Mouse (Mus musculus) MEL (cell line): ENCODE results near the gene Mettl21c. TPM values are rescaled to one million over a fixed set of nuclear protein-coding genes. Genes with fewer than 3 reads are reported as not detected.

ENCODE experiments used
- DNase-seq: peaks from one replicate; pipeline ENCODE4 v3.0.0; 2011; ENCODE audit warnings: low read depth, low spot score
- H3K27ac ChIP-seq: 2 replicates; pipeline ENCODE4 v1.5.1; 2012; ENCODE audit warnings: low read depth, mild to moderate bottlenecking, control low read depth, low read length, moderate library complexity; ENCODE audit not compliant: control insufficient read depth
- H3K27me3 ChIP-seq, 2 experiments: fragments of 150-350 bp in 1 of 2; sonication (generic) in 1 of 2; 2 replicates each; pipeline ENCODE4 v1.6.1; 2012; ENCODE audit warnings: low read length in 2 of 2, mild to moderate bottlenecking in 2 of 2, improper control_type of control experiment in 1 of 2, moderate library complexity in 1 of 2; ENCODE audit not compliant: insufficient read depth in 2 of 2, control insufficient read depth in 1 of 2
- H3K36me3 ChIP-seq, 2 experiments: 2 replicates each; pipeline ENCODE4 v1.6.1; 2012 to 2014; ENCODE audit warnings: low read length in 2 of 2, improper control_type of control experiment in 1 of 2, inconsistent platforms in 1 of 2, mild to moderate bottlenecking in 1 of 2; ENCODE audit not compliant: insufficient read depth in 2 of 2, control insufficient read depth in 1 of 2
- H3K4me1 ChIP-seq, 2 experiments: fragments of 150-350 bp in 1 of 2; sonication (generic) in 1 of 2; 2 replicates each; pipeline ENCODE4 v1.6.1; 2012; ENCODE audit warnings: low read length in 2 of 2, improper control_type of control experiment in 1 of 2, mild to moderate bottlenecking in 1 of 2; ENCODE audit not compliant: insufficient read depth in 2 of 2, control insufficient read depth in 1 of 2
- H3K4me3 ChIP-seq, 2 experiments: fragments of 150-350 bp in 1 of 2; sonication (generic) in 1 of 2; 2 replicates each; pipeline ENCODE4 v1.5.1; 2012; ENCODE audit warnings: low read depth in 2 of 2, low read length in 2 of 2, mild to moderate bottlenecking in 2 of 2, moderate library complexity in 2 of 2, control low read depth in 1 of 2, improper control_type of control experiment in 1 of 2; ENCODE audit not compliant: control insufficient read depth in 1 of 2, insufficient read depth in 1 of 2
- H3K79me2 ChIP-seq: 2 replicates; pipeline ENCODE4 v1.6.1; 2012; ENCODE audit warnings: mild to moderate bottlenecking, low read length, moderate library complexity; ENCODE audit not compliant: control insufficient read depth, poor library complexity, insufficient read depth
- H3K9ac ChIP-seq: 2 replicates; pipeline ENCODE4 v1.6.1; 2012; ENCODE audit warnings: low read depth, mild to moderate bottlenecking, control low read depth, low read length, moderate library complexity; ENCODE audit not compliant: control insufficient read depth, poor library complexity, severe bottlenecking
- H3K9me3 ChIP-seq: fragments of 150-350 bp; sonication (generic); replicated peaks from 2 replicates; pipeline ENCODE4 v1.6.1; 2012; ENCODE audit warnings: mild to moderate bottlenecking, low read length, improper control_type of control experiment, moderate library complexity; ENCODE audit not compliant: insufficient read depth
- CHD1 ChIP-seq: IDR thresholded peaks from 2 replicates; pipeline ENCODE4 v1.6.1; 2012; ENCODE audit warnings: low read depth, mild to moderate bottlenecking, inconsistent platforms, low read length, improper control_type of control experiment
- CHD2 ChIP-seq: IDR thresholded peaks from 2 replicates; pipeline ENCODE4 v1.6.1; 2011; ENCODE audit warnings: low read length, improper control_type of control experiment
- ELF1 ChIP-seq: IDR thresholded peaks from 2 replicates; pipeline ENCODE4 v1.6.1; 2014; ENCODE audit warnings: low read depth, mild to moderate bottlenecking, inconsistent platforms, low read length, improper control_type of control experiment, moderate library complexity
- EP300 ChIP-seq, 2 experiments: IDR thresholded peaks; 2 replicates each; pipeline ENCODE4 v1.6.1; 2011; ENCODE audit warnings: improper control_type of control experiment in 2 of 2, low read length in 2 of 2, low read depth in 1 of 2, mild to moderate bottlenecking in 1 of 2
- GABPA ChIP-seq: IDR thresholded peaks from 2 replicates; pipeline ENCODE4 v1.6.1; 2012; ENCODE audit warnings: low read depth, mild to moderate bottlenecking, inconsistent platforms, low read length, improper control_type of control experiment, moderate library complexity
- GATA1 ChIP-seq: IDR thresholded peaks from 2 replicates; pipeline ENCODE4 v1.6.1; 2011; ENCODE audit warnings: low read depth, low read length, improper control_type of control experiment
- HCFC1 ChIP-seq: IDR thresholded peaks from 2 replicates; pipeline ENCODE4 v1.6.1; 2012; ENCODE audit warnings: low read depth, mild to moderate bottlenecking, inconsistent platforms, low read length, improper control_type of control experiment, moderate library complexity
- KAT2A ChIP-seq: conservative IDR thresholded peaks from 2 replicates; pipeline ENCODE4 v1.6.1; 2012; ENCODE audit warnings: low read depth, low read length, improper control_type of control experiment, inconsistent platforms
- MAFK ChIP-seq: IDR thresholded peaks from 2 replicates; pipeline ENCODE4 v1.6.1; 2011; ENCODE audit warnings: low read depth, mild to moderate bottlenecking, low read length, improper control_type of control experiment, borderline replicate concordance
- MAZ ChIP-seq: IDR thresholded peaks from 2 replicates; pipeline ENCODE4 v1.6.1; 2012; ENCODE audit warnings: low read depth, mild to moderate bottlenecking, inconsistent platforms, low read length, improper control_type of control experiment
- MEF2A ChIP-seq: IDR thresholded peaks from 2 replicates; pipeline ENCODE4 v1.6.1; 2014; ENCODE audit warnings: low read depth, mild to moderate bottlenecking, inconsistent platforms, low read length, improper control_type of control experiment; ENCODE audit not compliant: poor library complexity, insufficient replicate concordance, severe bottlenecking; ENCODE audit errors: extremely low read depth
- MXI1 ChIP-seq: IDR thresholded peaks from 2 replicates; pipeline ENCODE4 v1.6.1; 2011; ENCODE audit warnings: mild to moderate bottlenecking, low read depth, low read length, improper control_type of control experiment
- MYB ChIP-seq: IDR thresholded peaks from 2 replicates; pipeline ENCODE4 v1.6.1; 2011; ENCODE audit warnings: mild to moderate bottlenecking, low read depth, low read length, improper control_type of control experiment
- MYC ChIP-seq: IDR thresholded peaks from 2 replicates; pipeline ENCODE4 v1.6.1; 2011; ENCODE audit warnings: low read depth, mild to moderate bottlenecking, low read length, improper control_type of control experiment, moderate library complexity
- NELFE ChIP-seq: IDR thresholded peaks from 2 replicates; pipeline ENCODE4 v1.6.1; 2011; ENCODE audit warnings: low read depth, low read length, improper control_type of control experiment
- NRF1 ChIP-seq: IDR thresholded peaks from 2 replicates; pipeline ENCODE4 v1.6.1; 2014; ENCODE audit warnings: low read depth, mild to moderate bottlenecking, inconsistent platforms, low read length, improper control_type of control experiment, moderate library complexity; ENCODE audit not compliant: poor library complexity, insufficient read depth, severe bottlenecking
- POLR2A ChIP-seq, 2 experiments: IDR thresholded peaks; 2 replicates each; pipeline ENCODE4 v1.6.1; 2011 to 2012; ENCODE audit warnings: low read length in 2 of 2, mild to moderate bottlenecking in 2 of 2, control low read depth in 1 of 2, improper control_type of control experiment in 1 of 2, low read depth in 1 of 2, moderate library complexity in 1 of 2; ENCODE audit not compliant: control insufficient read depth in 1 of 2, insufficient read depth in 1 of 2, poor library complexity in 1 of 2
- POLR2AphosphoS2 ChIP-seq: IDR thresholded peaks from 2 replicates; pipeline ENCODE4 v1.6.1; 2011; ENCODE audit warnings: low read length, improper control_type of control experiment
- RCOR1 ChIP-seq: IDR thresholded peaks from 2 replicates; pipeline ENCODE4 v1.6.1; 2012; ENCODE audit warnings: low read depth, mild to moderate bottlenecking, inconsistent platforms, low read length, improper control_type of control experiment
- SIN3A ChIP-seq: IDR thresholded peaks from 2 replicates; pipeline ENCODE4 v1.6.1; 2012; ENCODE audit warnings: low read length, improper control_type of control experiment, inconsistent platforms
- TAL1 ChIP-seq: IDR thresholded peaks from 2 replicates; pipeline ENCODE4 v1.6.1; 2012; ENCODE audit warnings: mild to moderate bottlenecking, inconsistent platforms, low read length, moderate library complexity, mixed read lengths
- TBP ChIP-seq: IDR thresholded peaks from 2 replicates; pipeline ENCODE4 v1.8.0; 2011; ENCODE audit warnings: low read depth, low read length, improper control_type of control experiment
- TCF12 ChIP-seq: IDR thresholded peaks from 2 replicates; pipeline ENCODE4 v1.6.1; 2014; ENCODE audit warnings: low read depth, mild to moderate bottlenecking, inconsistent platforms, low read length, improper control_type of control experiment, moderate library complexity
- UBTF ChIP-seq: IDR thresholded peaks from 2 replicates; pipeline ENCODE4 v1.6.1; 2012; ENCODE audit warnings: low read depth, mild to moderate bottlenecking, inconsistent platforms, low read length, improper control_type of control experiment, moderate library complexity, borderline replicate concordance; ENCODE audit not compliant: insufficient read depth
- USF2 ChIP-seq, 2 experiments: IDR thresholded peaks; 2 replicates each; pipeline ENCODE4 v1.6.1; 2011 to 2012; ENCODE audit warnings: improper control_type of control experiment in 2 of 2, low read length in 2 of 2, borderline replicate concordance in 1 of 2, inconsistent platforms in 1 of 2, low read depth in 1 of 2, mild to moderate bottlenecking in 1 of 2; ENCODE audit not compliant: insufficient read depth in 1 of 2
- ZC3H11A ChIP-seq: IDR thresholded peaks from 2 replicates; pipeline ENCODE4 v1.6.1; 2012; ENCODE audit warnings: low read depth, mild to moderate bottlenecking, inconsistent platforms, low read length, improper control_type of control experiment
- ZNF384 ChIP-seq: IDR thresholded peaks from 2 replicates; pipeline ENCODE4 v1.6.1; 2012; ENCODE audit warnings: low read depth, mild to moderate bottlenecking, inconsistent platforms, low read length, improper control_type of control experiment
- polyA plus RNA-seq, 2 experiments: library from polyadenylated mRNA; stranded (reverse) in 1 of 2; unstranded in 1 of 2; fragments of >175 nt in 1 of 2; fragments of >200 nt in 1 of 2; gene quantifications; 2 replicates each; pipeline versions ENCODE4 v1.2.1 to v1.2.4; 2012; ENCODE audit warnings: low replicate concordance in 2 of 2, low read depth in 1 of 2; ENCODE audit not compliant: insufficient read length in 2 of 2, insufficient read depth in 1 of 2, missing spikeins in 1 of 2
- total RNA-seq: library from RNA; depleted of rRNA; stranded (reverse); fragments of 300-350 nt; gene quantifications from 2 replicates; pipeline ENCODE4 v1.2.3, GENCODE M21; 2012

Gene Mettl21c
- total and polyA plus RNA-seq, 3 experiments: 0.08 to 0.13 TPM; not detected in 1

DNA sequence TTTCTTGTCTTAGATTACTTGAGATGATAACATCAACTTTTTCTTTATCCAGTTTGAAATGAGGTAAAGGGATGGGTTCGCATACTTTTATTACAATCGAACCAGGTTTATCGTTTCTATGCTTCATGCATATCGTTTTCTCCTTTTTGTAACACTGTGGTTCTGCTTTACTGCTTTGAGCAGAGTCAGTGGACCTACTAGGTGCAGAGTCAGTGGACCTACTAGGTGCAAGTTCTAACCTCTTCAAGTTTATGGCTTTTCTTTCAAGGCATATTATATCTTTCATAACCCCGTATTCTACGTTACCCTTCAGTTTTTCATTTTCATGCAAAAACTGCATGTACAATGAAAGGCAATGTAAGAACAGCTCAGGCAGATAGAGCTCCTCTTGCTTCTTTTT is 43.6 kb upstream of the Mettl21c start:
- TF ChIP-seq TAL1 (no peak), KAT2A (no peak), CHD2 (no peak), GABPA (no peak), NELFE (no peak), MXI1 (no peak), MYC (no peak), CHD1 (no peak), MAFK (no peak), POLR2AphosphoS2 (no peak), UBTF (no peak), NRF1 (no peak), POLR2A (IDR thresholded peaks at IDR 0.05; ENCODE audit: control insufficient read depth in 1 of 2, insufficient read depth in 1 of 2, low read depth in 1 of 2, low read length in 2 of 2, poor library complexity in 1 of 2) (no peak), SIN3A (no peak), EP300 (IDR thresholded peaks at IDR 0.05; ENCODE audit: low read depth in 1 of 2, low read length in 2 of 2) (no peak), HCFC1 (no peak), ZC3H11A (no peak), GATA1 (no peak), MYB (no peak), RCOR1 (no peak)
- no peaks in the 10 kb centered on the region for H3K9me3 ChIP-seq
- DNase-seq: no peak
- H3K9ac ChIP-seq: no peak overlapping the region
- H3K4me3 ChIP-seq: no peak overlapping the region
- no peaks in the 10 kb centered on the region for H3K79me2 ChIP-seq
- H3K27me3 ChIP-seq: no peaks in the 10 kb centered on the region
- H3K36me3 ChIP-seq: peaks cover 0 to 5% of the 10 kb centered on the region in 2 experiments; a peak in 2 of 4 replicates
- no peak overlapping the region for H3K27ac ChIP-seq
- peaks cover 0 to 2% of the 10 kb centered on the region in 2 experiments; a peak in 1 of 4 replicates for H3K4me1 ChIP-seq

DNA sequence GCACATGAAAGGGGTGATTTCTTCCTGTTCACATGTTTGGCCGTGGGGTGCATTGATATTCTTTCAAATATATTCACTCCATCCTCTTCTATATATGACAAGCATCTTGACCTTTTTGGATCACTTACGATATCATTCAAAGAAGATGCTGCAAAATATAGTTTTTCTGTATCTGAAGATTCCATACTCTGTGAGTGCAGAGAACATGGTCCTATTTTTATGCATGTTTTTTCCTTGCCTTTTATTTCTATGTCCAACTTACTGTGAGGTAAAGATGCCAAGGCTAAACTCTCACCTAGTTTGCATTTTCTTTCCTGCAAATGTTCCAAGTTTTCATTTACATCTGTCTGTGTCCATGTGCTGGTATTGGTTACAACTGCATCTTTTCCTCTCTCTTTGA is 42.0 kb upstream of the Mettl21c start, which contains the start of gene Gm8251:
Gene Gm8251, minus strand, starts transcription at position 101 of the 400 bp plus-strand sequence.
- Histone ChIP-seq H3K36me3 (peaks cover 0 to 5% of the 10 kb centered on the region in 2 experiments; a peak in 2 of 4 replicates), H3K9ac (no peak within 1 kb of the TSS), H3K4me1 (peaks cover 0 to 2% of the 10 kb centered on the region in 2 experiments; a peak in 1 of 4 replicates), H3K27ac (no peak within 1 kb of the TSS), H3K4me3 (no peak within 1 kb of the TSS), H3K9me3 (no peaks in the 10 kb centered on the region), H3K27me3 (no peaks in the 10 kb centered on the region; a peak in 1 of 4 replicates), H3K79me2 (no peaks in the 10 kb centered on the region)
- DNase-seq: no peak
- TF ChIP-seq SIN3A (no peak), ZNF384 (no peak), NRF1 (no peak), CHD1 (no peak), MYC (no peak), MYB (no peak), MEF2A (no peak), MAFK (no peak), POLR2A (IDR thresholded peaks at IDR 0.05; ENCODE audit: control insufficient read depth in 1 of 2, insufficient read depth in 1 of 2, low read depth in 1 of 2, low read length in 2 of 2, poor library complexity in 1 of 2) (no peak), ELF1 (no peak), TBP (no peak), USF2 (IDR thresholded peaks at IDR 0.05; ENCODE audit: borderline replicate concordance in 1 of 2, insufficient read depth in 1 of 2, low read depth in 1 of 2, low read length in 2 of 2) (no peak), MAZ (no peak), TCF12 (no peak), GATA1 (no peak)
